Mouse (Mus musculus) cerebellum, postnatal 36 days (tissue): Measurements from ENCODE around the gene Tigd3.

Experiments used
- DNase-seq, 2 experiments: peaks; one replicate each; pipeline ENCODE4 v3.0.0; 2021 to 2022; ENCODE audit warnings: mixed read lengths in 2 of 2

Gene Tigd3

DNA sequence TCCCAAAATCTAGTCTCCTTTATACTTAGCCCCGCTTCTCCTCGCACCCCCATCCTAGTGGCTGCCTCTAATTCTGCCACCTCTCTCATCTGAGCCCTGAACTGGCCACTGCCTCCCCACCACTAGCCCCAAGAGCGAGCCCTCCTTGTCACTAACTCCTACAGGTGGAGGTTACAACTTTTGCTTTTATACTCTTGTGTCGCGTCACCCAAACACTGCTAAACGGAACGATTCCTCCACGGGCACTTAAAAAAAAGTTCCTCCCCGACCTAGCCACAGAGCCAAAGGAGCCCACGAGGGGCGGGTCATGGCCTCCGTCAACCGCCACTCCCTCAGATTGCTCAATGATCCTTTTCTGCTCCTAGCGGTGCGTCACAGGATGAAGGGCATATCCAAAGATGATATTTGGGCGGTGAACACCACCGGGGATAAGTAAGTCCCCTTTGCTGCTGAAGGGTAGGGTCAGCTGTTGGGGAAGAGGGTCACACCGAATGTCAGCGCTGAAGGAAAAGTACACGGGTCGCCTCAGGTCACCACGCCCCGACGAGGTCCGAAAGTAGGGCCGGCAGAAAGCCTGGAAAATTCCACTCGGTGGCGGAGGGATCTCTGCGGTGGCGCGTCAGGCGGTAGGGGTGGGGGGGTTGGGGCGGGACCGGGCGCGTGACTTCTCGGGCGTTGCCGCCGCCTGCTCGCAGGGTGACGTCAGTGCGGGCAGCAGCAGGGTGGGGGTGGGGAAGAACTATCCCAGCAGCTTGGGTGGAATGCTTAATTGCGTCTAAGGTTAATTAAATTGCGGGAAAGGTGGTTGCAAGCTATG is 48.4 kb downstream of the Tigd3 start:
- DNase-seq = peak; percentile 95

DNA sequence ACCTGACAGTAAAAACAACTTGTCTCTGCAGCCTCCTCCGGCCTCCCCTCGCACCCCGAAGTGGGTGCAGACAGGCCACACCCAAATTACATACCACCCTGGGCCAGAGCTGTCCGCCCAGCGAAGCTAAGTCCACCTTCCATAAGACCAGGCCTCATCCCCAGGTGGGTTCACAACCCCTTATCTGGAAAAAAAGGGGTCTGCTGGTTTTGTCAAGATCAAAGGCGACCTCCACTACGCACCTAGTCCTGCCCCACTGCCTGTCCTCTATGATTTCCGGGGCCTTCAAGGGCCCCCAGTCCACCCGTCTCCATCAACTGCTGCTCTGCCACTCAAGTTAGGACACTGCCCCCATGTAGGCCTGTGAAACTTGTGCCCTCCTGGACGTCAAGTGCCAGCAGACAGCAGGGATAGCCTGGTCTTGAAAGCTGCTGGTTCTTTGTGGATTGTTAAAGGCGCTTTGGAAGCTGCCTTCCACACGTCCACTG is 49.1 kb downstream of the Tigd3 start:
- no peak for DNase-seq

DNA sequence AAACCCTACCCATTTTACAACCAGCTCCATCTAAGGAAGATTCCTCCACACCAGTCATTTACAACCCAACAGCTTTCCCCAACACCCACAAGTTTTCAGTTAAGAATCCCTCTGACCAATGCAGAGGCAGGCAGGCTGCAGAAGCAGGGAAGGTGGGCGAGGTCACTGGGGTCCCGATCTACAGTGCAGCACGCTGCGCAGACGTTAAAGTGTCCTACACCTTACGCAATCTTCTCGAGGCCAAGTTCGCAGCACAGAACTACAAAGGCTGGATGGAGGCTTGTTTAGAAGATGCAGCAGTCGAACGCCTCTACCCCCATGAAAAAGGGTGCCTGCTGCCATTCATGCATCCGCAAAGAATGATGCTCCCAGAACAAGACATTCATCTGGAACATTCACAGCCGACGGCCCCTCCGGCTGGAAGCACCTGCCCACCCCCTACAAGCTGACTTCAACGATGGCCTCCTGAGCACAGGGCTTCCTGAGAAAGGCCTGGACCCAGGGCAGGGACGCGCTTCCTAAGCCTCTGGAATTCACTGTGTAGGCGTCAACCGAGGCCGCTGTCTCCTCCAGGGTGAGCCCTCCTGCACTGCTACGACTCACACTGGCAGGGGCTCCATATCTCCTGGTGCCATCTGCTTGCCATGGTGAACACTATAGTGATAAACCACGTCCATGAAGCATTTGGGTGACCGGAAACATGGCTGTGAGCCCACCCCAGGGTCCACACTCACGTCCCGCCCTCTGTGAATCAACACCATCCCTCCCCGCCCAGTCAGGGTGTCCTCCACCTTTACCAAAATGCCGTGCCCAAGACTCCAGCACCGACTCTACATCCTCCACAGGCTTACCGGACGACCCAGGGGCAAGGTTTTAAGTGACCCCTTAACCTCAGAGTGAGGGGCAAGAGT is 49.9 kb downstream of the Tigd3 start:
- DNase-seq = peak; percentile 19 to 23

DNA sequence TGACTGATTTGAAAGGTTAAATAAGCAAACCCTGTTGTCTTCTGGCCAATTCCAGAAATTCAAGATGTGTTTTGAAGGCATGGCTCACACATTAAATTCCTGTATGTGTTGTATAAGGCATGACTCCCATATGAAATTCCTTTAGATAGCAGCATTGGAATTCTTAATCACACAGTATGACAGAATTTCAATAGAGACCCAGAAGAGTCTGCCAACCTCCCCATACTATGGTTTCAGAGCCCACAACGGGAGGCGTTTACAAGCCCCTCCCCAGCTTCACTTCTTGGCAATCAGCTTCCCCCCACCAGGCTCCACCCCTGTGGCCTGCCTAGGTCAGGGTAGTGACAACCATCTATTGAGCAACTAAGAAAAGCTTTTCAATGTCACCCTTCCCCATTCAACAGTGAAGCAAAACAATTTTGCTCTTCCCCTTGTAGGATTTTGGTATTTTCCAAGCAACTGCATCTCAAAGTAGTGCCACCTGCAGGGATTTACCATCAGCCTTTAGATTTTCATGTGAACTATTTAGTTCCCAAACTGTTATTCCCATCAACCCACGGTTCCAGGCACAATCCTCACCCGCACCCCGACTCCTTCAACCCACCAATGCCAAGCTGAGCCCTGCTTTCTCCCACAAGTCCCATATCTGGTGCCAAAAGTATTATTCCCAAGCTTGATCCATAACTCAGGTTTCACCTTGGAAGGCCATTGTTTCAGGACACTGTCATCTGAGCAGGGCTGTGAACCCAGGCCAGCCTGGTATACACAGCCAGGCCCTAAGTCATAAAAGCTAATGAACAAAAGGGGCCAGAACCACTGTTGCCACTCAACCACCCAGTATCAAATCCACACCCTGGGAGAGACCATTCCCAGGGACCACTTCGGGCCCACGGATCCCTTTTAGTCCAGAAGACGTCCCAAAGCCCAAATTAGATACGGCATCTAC is 50.9 kb downstream of the Tigd3 start:
- DNase-seq = no peak

DNA sequence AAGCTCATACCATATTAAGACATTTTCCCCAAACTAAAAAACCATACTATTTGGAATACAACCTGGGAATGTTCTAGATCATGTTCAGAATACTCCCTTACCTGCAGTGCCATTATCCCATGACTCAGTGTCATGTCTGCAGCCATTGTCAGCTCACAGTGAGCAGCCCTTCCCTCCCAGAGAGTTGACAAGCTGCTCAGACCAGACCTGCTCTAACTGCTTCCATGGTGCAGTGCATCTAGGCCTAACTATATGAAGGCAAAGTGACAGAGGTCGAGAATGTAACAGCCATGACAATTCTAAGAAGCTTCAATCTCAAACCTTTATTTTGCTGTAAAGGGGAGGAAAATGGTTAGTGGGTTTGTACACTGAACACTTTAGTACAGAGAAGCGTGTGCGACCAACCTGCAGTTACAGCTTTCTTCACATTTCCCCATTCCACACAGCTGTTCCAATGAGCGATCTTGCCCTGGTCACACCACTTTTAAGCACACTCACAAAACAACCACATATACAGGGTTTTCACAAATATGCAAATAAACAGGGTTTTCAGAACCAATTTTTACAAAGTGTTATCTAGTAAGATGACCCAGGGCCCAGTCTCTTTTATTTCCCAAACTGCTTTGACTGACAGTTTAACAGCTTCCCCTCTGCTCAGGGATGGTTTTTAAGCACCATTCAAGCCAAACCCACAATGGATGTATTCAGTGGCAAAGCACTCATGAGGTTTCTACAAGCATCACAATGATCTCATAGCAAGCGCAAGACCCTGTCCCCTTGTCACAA is 51.8 kb downstream of the Tigd3 start:
- DNase-seq = no peak

DNA sequence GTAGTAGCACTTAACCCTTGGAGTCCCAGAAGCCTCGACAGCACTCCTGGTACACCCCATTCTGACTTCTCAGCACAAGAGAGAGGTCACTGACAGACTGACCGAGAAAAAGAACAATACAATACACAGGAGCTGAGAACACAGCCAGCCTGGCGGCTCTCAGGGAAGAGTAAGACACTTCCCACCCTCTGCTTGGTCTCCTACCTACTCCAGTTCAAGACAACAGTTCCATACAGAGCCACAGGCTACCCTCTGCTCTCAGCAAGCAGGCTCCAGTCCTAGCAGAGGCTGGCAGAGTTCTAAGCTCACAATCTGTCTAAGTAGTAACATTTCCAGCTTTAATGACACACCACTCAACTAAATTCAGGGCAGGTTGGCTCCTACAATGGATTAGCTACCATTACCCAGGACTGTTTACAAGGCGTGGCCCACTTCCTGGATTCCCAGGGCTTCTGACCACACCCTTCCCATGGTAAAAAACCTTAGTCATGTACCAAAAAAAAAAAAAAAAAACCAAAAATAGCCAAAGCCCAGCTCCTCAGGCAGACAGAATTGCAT is 52.5 kb downstream of the Tigd3 start:
- DNase-seq = no peak
